Comparison of ENCODE assay signal across 14 mouse cellular contexts in the genomic region with DNA sequence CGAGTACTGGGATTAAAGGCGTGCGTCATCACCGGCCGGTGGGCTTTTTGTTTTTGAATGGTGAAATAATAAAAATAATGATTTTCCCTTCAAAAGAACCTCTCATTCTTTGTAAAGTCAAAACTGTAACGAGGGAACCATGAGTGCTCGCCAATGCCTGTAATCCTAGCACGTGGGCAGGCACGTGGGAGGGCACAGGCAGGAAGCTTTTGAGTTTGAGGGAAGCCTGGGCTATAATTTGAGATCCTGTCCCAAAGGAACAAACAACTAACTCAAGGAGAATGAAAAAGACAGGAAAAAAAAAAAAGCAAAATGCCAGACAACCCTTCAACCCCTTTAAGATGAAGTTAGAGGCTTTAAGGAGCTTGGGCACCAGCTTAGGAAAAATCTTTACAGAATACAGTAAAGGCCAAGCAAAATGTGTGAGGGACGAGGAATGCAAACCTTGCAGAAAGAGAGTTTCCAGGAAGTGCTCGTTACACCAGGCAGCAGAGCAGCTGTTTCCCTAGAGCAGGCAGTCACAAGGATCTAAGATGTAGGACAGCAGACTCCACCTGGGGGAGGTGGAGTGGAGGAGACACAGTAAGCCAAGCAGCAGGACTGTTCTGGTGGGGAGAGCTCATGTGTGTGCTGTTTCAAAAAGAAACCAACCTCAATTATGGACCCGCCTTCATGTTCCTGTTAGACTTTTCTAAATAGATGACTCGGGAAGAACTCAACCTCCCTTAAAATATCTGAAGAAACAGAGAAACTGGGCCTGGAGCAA. TPM values are rescaled to one million over a fixed set of nuclear protein-coding genes. Genes with fewer than 3 reads are reported as not detected.
DNase-seq lines count a peak whose midpoint lies in the region; ATAC-seq and TF ChIP-seq lines count a peak whose summit lies in the region.
"Had no signal": no experiment of that assay in that cellular context is flagged by ENCODE, and none has a peak within 500 bp of the region (broad histone marks: within the 10 kb centered on the region; RNA-seq: fewer than 3 reads in every experiment).

No protein-coding gene starts in this region.

- peak overlapping the region; percentile 1; the same call in 1 of the 2 replicates for H3K4me2 ChIP-seq in liver, postnatal 0 days (ENCODE audit: low read depth, low read length)
- H3K4me2 ChIP-seq in lung, postnatal 0 days (replicated peaks; ENCODE audit: low read depth, low read length), result no peak overlapping the region
- H3K4me2 ChIP-seq: heart, embryonic 12.5 days; lung, embryonic 14.5 days had no signal

- no peaks in the 10 kb centered on the region for H3K36me3 ChIP-seq in liver, postnatal 0 days (replicated peaks; ENCODE audit: insufficient read depth, low read length)
- no peaks in the 10 kb centered on the region for H3K36me3 ChIP-seq in lung, postnatal 0 days (ENCODE audit: insufficient read depth, low read length)
- H3K36me3 ChIP-seq: heart, embryonic 12.5 days had no signal

- H3K9ac ChIP-seq in liver, postnatal 0 days (replicated peaks), result no peak overlapping the region
- no peak overlapping the region for H3K9ac ChIP-seq in lung, postnatal 0 days (replicated peaks; ENCODE audit: low read depth)
- H3K9ac ChIP-seq: heart, embryonic 12.5 days; lung, embryonic 14.5 days had no signal

- H3K4me3 ChIP-seq in liver, postnatal 0 days (ENCODE audit: low read depth, low read length), result no peak overlapping the region
- no peak overlapping the region for H3K4me3 ChIP-seq in lung, postnatal 0 days (ENCODE audit: low read depth, low read length)
- H3K4me3 ChIP-seq: heart, embryonic 12.5 days had no signal

- TF ChIP-seq EP300 in liver, postnatal 0 days (IDR thresholded peaks at IDR 0.05; ENCODE audit: low read depth), result no peak
- no peak for TF ChIP-seq EP300 in lung, postnatal 0 days (IDR thresholded peaks at IDR 0.05)

- TF ChIP-seq CTCF in liver, postnatal 0 days (IDR thresholded peaks at IDR 0.05; ENCODE audit: low read depth), result no peak
- TF ChIP-seq CTCF in lung, postnatal 0 days (IDR thresholded peaks at IDR 0.05), result no peak

- H3K4me1 ChIP-seq in liver, postnatal 0 days (ENCODE audit: insufficient read depth), result no peaks in the 10 kb centered on the region
- no peaks in the 10 kb centered on the region for H3K4me1 ChIP-seq in lung, postnatal 0 days (ENCODE audit: insufficient read depth, low read depth, low read length)

- ATAC-seq in frontal cortex, adult (ENCODE audit: low TSS enrichment), result peak; percentile 92
- no peak for ATAC-seq in liver, postnatal 0 days
- peak; percentile 31; the same call in 1 of the 2 replicates for ATAC-seq in megakaryocyte-erythroid progenitor cell, adult 5-6 weeks (replicated peaks; ENCODE audit: low FRiP score, low TSS enrichment, poor library complexity, severe bottlenecking)
- no peak for ATAC-seq in lung, postnatal 0 days
- no peak for ATAC-seq in erythroblast, adult 5-6 weeks (replicated peaks; ENCODE audit: low FRiP score, poor library complexity, severe bottlenecking)
- ATAC-seq: hindbrain, postnatal 0 days had no signal

- 0 out of 2 replicates have a peak overlapping the region, but pooled peaks have one; percentile 2 for H3K27ac ChIP-seq in liver, postnatal 0 days (ENCODE audit: low read depth)
- no peak overlapping the region for H3K27ac ChIP-seq in lung, postnatal 0 days (ENCODE audit: low read length)
- H3K27ac ChIP-seq: hindbrain, postnatal 0 days had no signal

- WGBS in liver, postnatal 0 days (ENCODE audit: insufficient replicate concordance), result 60% methylated on average over 13 of the region's 13 CpGs
- 64% methylated on average over 13 of the region's 13 CpGs for WGBS in lung, postnatal 0 days

- no peaks in the 10 kb centered on the region for H3K27me3 ChIP-seq in liver, postnatal 0 days (ENCODE audit: insufficient read depth, low read length)
- no peaks in the 10 kb centered on the region for H3K27me3 ChIP-seq in lung, postnatal 0 days (replicated peaks; ENCODE audit: insufficient read depth, low read length)
- H3K27me3 ChIP-seq: heart, embryonic 12.5 days had no signal

- H3K9me3 ChIP-seq in liver, postnatal 0 days (ENCODE audit: low read length), result no peaks in the 10 kb centered on the region
- H3K9me3 ChIP-seq in lung, postnatal 0 days (ENCODE audit: low read length), result no peaks in the 10 kb centered on the region
- H3K9me3 ChIP-seq: heart, embryonic 12.5 days had no signal

- no peak for DNase-seq in frontal cortex, postnatal 10 days (ENCODE audit: low spot score in 2 of 2)
- no peak for DNase-seq in liver, postnatal 0 days
- no peak for DNase-seq in liver
- DNase-seq in brain, adult 2 months (ENCODE audit: low read depth, low spot score), result peak; percentile 67
- DNase-seq in lung, postnatal 0 days (ENCODE audit: low spot score), result no peak
- DNase-seq: cerebellum, adult 11 months; layer of hippocampus, adult 9-11 months; lung, embryonic 14.5 days had no signal

RNA-seq across cellular contexts. Expression of gene Trim69, which starts 3.1 kb away (rescaled TPM):
- not detected in 2 replicates for polyA plus RNA-seq in liver, postnatal 0 days (2015; fragmentation: Nextera tagmentation; extraction: Ambion mirVana)
- total RNA-seq in megakaryocyte-erythroid progenitor cell, adult 5-6 weeks (2014; fragmentation: Nextera tagmentation), result not detected in 2 replicates
- total RNA-seq in megakaryocyte-erythroid progenitor cell, adult 5-6 weeks (2017), result 0.76 and 1.1 TPM in 2 replicates
- not detected in 2 replicates for polyA plus RNA-seq in lung, postnatal 0 days (2015; fragmentation: Nextera tagmentation; extraction: Ambion mirVana)
- total RNA-seq in erythroblast, adult 5-6 weeks (2015; ENCODE audit: low replicate concordance), result not detected in 2 replicates
- total RNA-seq in erythroblast, adult 5-6 weeks (2017; ENCODE audit: low replicate concordance), result not detected in 2 replicates
- total RNA-seq: hindbrain, postnatal 0 days had no signal
- polyA plus RNA-seq: heart, embryonic 12.5 days; hindbrain, postnatal 0 days; lung, embryonic 14.5 days; neural tube, embryonic 11.5 days had no signal

RNA-seq across cellular contexts. Expression of gene B2m, which starts 16.1 kb away (rescaled TPM):
- polyA plus RNA-seq in liver, postnatal 0 days (2015; fragmentation: Nextera tagmentation; extraction: Ambion mirVana), result 1,317 and 1,377 TPM in 2 replicates
- total RNA-seq in megakaryocyte-erythroid progenitor cell, adult 5-6 weeks (2014; fragmentation: Nextera tagmentation), result 1,448 and 1,509 TPM in 2 replicates
- total RNA-seq in megakaryocyte-erythroid progenitor cell, adult 5-6 weeks (2017), result 1,672 and 1,891 TPM in 2 replicates
- polyA plus RNA-seq in lung, postnatal 0 days (2015; fragmentation: Nextera tagmentation; extraction: Ambion mirVana), result 655 and 745 TPM in 2 replicates
- 1,642 and 1,724 TPM in 2 replicates for total RNA-seq in erythroblast, adult 5-6 weeks (2015; ENCODE audit: low replicate concordance)
- 563 and 1,023 TPM in 2 replicates for total RNA-seq in erythroblast, adult 5-6 weeks (2017; ENCODE audit: low replicate concordance)

RNA-seq across cellular contexts. Expression of gene Patl2, which starts 22.4 kb away (rescaled TPM):
- 0.14 and 0.18 TPM in 2 replicates for polyA plus RNA-seq in liver, postnatal 0 days (2015; fragmentation: Nextera tagmentation; extraction: Ambion mirVana)
- not detected in 2 replicates for total RNA-seq in megakaryocyte-erythroid progenitor cell, adult 5-6 weeks (2014; fragmentation: Nextera tagmentation)
- not detected in 2 replicates for total RNA-seq in megakaryocyte-erythroid progenitor cell, adult 5-6 weeks (2017)
- polyA plus RNA-seq in lung, postnatal 0 days (2015; fragmentation: Nextera tagmentation; extraction: Ambion mirVana), result not detected in 2 replicates
- total RNA-seq in erythroblast, adult 5-6 weeks (2015; ENCODE audit: low replicate concordance), result not detected in 2 replicates
- not detected in 2 replicates for total RNA-seq in erythroblast, adult 5-6 weeks (2017; ENCODE audit: low replicate concordance)
- total RNA-seq: hindbrain, postnatal 0 days had no signal
- polyA plus RNA-seq: heart, embryonic 12.5 days; lung, embryonic 14.5 days; neural tube, embryonic 11.5 days had no signal

RNA-seq across cellular contexts. Expression of gene Terb2, which starts 22.5 kb away (rescaled TPM):
- not detected in 2 replicates for polyA plus RNA-seq in liver, postnatal 0 days (2015; fragmentation: Nextera tagmentation; extraction: Ambion mirVana)
- not detected in 2 replicates for total RNA-seq in megakaryocyte-erythroid progenitor cell, adult 5-6 weeks (2014; fragmentation: Nextera tagmentation)
- not detected in 2 replicates for total RNA-seq in megakaryocyte-erythroid progenitor cell, adult 5-6 weeks (2017)
- polyA plus RNA-seq in lung, postnatal 0 days (2015; fragmentation: Nextera tagmentation; extraction: Ambion mirVana), result not detected in 2 replicates
- not detected in 2 replicates for total RNA-seq in erythroblast, adult 5-6 weeks (2015; ENCODE audit: low replicate concordance)
- total RNA-seq in erythroblast, adult 5-6 weeks (2017; ENCODE audit: low replicate concordance), result not detected in 2 replicates
- total RNA-seq: hindbrain, postnatal 0 days had no signal
- polyA plus RNA-seq: heart, embryonic 12.5 days; hindbrain, postnatal 0 days; lung, embryonic 14.5 days; neural tube, embryonic 11.5 days had no signal

RNA-seq across cellular contexts. Expression of gene Spg11, which starts 45.4 kb away (rescaled TPM):
- 1.6 and 2.2 TPM in 2 replicates for polyA plus RNA-seq in liver, postnatal 0 days (2015; fragmentation: Nextera tagmentation; extraction: Ambion mirVana)
- 9.8 and 13.1 TPM in 2 replicates for total RNA-seq in megakaryocyte-erythroid progenitor cell, adult 5-6 weeks (2014; fragmentation: Nextera tagmentation)
- total RNA-seq in megakaryocyte-erythroid progenitor cell, adult 5-6 weeks (2017), result 9.8 and 11.7 TPM in 2 replicates
- 4.1 and 4.3 TPM in 2 replicates for polyA plus RNA-seq in lung, postnatal 0 days (2015; fragmentation: Nextera tagmentation; extraction: Ambion mirVana)
- 2.5 and 4.4 TPM in 2 replicates for total RNA-seq in erythroblast, adult 5-6 weeks (2015; ENCODE audit: low replicate concordance)
- 4.5 and 5.6 TPM in 2 replicates for total RNA-seq in erythroblast, adult 5-6 weeks (2017; ENCODE audit: low replicate concordance)

Comparison
In these comparisons a context has a peak if more than half of its experiments do, and no peak if none do; other contexts are left out.
1. ATAC-seq: peak in frontal cortex, adult (single experiment) and megakaryocyte-erythroid progenitor cell, adult 5-6 weeks (single experiment); none in liver, postnatal 0 days (single experiment), lung, postnatal 0 days (single experiment) and erythroblast, adult 5-6 weeks (single experiment).